Mouse (Mus musculus) megakaryocyte, adult 5-6 weeks (primary cell): Measurements from ENCODE around the gene Itih5. TPM values are rescaled to one million over a fixed set of nuclear protein-coding genes. Genes with fewer than 3 reads are reported as not detected.

Experiments used
- ATAC-seq: 2 replicates; pipeline ENCODE4 v1.8.0; 2016; ENCODE audit warnings: mild to moderate bottlenecking, inconsistent platforms; ENCODE audit not compliant: poor library complexity, severe bottlenecking
- total RNA-seq, 2 experiments: library from RNA; stranded (forward) in 1 of 2; stranded (reverse) in 1 of 2; fragments of 153-499, 151-499 nt in 1 of 2; fragments of 221-1000, 200-1000 nt in 1 of 2; gene quantifications; 2 replicates each; pipeline versions ENCODE4 v1.2.3 to v1.2.4; 2015 to 2017

Gene Itih5
- total RNA-seq (2015) (1.5 and 2.1 TPM in 2 replicates), total RNA-seq (2017) (2.2 and 3.5 TPM in 2 replicates)

DNA sequence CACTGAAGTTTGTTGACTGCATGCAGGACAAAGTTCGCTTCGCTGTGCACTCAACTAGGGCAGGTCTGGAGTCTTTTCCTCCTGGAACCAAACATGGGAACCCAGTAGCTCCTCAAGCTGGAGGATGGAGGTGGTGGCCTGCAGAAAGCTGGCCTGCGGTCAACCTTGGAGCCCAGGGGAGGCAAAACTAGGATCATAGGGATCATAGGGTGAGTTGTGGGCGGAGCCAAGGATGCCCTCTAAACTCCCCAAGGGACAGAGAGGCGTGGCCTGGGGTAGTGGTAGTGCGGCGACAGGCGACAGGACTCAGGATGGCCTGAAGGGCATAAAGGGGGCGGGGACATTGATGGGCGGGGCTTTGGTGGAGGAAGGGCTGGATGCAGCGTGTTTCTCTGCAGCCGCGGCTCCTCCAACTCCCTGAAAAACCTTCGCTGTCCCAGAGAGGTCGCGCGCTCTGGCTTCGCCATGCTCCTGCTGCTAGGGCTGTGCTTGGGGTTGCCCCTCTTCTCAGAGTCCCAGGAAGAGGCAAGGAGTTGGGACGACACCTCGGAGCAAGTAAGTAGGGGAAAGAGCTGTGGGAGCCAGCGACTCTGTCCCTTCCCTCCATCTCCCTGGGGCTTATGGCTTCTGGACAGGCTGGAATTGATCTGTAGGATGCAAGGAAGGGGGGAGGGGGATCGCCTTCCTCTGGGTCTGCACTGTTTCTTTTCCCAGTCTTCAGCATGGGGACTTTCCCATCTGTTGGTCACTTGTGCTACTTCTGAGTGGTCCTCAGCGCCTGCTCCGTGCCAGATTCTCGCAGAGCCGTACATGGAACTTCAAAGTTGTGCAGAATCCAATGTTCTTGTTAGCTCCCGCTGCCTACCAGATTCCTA lies at the start of gene Itih5:
Gene Itih5 (plus strand): TSS at position 371 of the 875 bp plus-strand sequence.
- ATAC-seq, result peak; percentile 92

DNA sequence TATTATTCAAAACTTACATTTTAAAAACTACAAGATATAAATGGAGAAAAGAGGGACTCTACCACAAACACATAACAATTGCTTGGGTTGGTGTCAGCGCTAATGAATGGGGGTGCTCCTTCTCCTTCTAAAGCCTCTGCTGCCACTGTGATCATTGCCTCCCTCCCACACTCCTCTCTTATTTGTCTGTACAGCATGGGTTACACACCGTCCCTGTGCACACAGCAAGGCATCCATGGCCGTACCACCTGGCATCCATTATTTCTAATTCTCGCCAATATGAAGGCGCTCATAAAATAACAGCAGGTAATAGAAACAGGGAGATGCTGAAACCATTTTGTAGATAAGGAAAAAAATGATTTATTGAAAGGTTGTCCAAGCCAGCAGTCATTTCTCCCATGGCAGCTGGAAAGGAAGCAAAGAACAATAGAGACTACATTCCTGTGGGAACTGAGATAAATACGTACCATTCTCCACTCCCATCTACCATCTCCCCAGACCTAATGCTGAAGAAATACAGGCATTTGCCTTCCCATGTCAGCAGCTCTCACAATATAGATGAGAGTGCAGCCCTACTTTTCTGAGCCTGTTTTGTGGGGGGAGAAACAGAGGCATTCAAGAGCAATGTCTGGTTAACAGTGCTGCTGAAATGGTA lies 44.7 kb upstream of the Itih5 start:
- no peak for ATAC-seq

DNA sequence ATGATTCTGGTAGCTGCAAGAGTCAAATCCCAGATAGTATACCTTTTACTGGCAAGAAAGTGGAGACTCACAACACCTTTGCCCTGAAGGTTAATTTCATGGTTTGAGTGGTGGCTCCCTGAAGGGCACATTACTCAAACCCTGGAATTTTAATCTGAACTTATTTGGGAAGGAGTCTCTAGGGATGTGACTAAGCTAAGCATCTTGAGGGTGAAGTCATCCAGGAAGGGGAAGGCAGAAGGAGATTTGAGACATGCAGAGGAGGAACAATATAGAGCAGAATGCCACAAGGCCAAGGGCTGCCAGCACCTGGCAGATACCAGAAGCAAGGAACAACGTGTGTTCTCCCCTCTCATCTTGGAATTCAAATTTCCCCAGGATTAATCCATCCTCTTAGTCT lies 34.6 kb upstream of the Itih5 start:
- ATAC-seq, result no peak

DNA sequence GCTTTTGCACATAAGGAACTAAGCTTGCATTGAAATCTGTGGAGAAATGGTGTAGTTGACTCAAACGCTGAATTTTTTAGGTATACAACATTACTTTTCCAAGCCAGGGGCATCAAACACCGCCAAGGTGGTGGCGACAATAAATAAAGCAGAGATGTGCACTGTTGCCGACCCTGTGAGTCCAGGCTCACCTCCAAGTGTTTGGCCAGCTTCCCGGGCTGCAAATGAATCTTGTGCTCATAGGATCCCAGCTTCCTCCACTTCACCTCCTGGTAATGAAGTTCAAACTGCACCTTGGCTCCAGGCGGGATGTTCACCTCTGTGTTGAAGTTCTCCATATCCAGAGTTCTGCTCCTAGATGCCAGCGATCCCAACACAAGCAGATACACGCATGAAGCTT lies 34.1 kb upstream of the Itih5 start:
- no peak for ATAC-seq

DNA sequence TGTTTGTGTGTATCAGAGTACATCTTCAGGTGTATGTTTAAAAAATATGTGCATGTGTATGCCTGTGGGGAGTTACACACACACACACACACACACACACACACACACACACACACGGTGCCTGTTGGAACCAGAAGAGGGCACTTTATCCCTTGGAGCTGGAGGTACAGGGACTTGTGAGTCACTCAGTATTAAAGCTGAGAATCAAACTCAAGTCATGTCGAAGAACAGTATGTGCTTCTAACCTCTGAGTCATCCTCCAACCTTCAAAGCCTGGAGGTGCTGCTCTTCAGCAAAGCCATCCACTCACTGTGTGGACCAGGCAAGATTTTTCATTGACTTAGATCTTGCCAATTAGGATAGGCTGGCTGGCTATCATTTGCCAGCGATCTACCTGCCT lies 31.5 kb upstream of the Itih5 start:
- no peak for ATAC-seq

DNA sequence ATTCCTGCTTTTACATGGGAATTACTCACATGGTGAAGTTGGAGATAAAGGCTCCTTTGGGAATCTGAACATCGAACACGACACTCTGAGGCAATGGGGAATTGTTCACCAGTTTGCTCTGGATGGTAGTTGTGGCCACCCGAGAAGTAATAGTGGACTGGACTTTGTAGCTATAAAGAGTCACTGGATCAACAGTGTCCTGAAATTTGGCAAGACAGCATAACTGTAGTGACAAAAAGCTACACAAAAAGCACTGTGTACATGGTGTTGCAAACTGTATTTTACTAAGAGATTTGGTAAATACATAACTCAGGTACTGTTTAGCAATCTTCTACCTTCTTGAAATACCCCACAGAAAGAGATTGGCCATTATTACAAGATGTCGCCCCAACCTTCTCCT lies 27.2 kb upstream of the Itih5 start:
- no peak for ATAC-seq

DNA sequence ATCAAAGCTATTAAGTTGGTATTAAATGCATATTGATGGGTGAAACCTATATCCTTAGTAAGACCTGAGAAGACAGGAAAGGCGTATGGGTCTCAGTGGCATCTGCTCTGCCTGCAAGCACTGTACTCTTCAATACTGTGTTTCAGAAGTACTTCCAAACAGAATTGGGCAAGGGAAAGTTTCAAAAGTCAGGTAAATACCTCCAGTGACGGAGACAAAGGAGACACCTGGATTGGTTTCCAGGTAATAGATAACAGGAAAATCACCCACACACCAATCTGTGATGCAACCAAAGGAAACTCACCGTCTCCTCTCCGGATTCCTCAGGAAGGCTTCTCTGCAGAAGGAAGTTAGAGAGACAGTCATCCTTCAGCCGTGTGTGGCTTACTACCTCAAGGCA lies 25.9 kb upstream of the Itih5 start:
- no peak for ATAC-seq

DNA sequence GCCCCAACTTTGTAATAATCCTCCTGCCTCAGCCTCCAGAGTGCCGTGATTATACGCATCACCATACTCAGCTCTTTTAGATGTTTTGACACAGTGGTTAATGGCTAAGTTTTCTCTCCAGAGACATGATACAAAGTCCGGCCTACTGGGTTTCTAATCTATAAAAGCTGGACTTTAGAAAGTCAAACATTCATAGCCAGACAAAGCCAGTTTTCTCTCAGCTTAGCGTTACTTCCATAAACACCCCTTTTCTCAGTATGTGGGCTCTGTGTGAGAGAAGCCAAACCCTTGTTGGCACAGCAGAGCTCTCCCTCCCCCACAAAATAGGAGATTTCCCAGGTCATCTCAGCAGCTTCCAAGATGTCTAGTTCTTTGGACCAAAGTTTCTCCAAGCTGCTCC lies 24.8 kb upstream of the Itih5 start:
- ATAC-seq, result no peak

DNA sequence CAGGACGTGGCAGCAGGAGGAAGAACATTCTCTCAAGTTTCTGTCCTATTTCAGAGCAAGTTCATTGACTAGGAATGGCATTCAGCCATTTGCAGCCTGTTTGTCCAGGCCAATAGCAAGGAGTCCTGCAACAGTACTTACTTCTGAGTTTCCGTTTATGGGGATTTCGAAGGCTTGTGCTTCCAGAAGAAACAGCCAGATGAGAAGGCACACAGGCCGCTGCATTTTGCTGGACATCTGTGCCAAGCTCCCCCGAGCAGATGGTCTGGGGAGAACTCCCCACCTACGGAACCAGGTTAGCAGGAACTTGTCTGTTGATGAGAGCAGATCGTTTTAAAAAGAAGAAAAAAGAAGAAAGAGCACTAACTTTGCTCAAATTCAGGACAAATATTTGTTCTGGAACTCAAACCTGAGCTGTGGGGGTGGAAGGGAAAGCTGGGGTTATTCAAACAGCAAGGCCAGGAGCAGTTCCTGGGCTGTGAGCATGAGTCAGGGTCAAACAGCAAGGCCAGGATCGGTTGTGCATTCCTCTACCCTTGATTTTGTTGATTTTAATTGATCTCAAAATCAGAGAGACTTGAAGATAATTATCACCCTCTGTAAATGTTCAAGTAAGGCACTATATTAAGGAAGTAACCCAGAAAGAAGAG lies 22.9 kb upstream of the Itih5 start:
- ATAC-seq, result no peak

DNA sequence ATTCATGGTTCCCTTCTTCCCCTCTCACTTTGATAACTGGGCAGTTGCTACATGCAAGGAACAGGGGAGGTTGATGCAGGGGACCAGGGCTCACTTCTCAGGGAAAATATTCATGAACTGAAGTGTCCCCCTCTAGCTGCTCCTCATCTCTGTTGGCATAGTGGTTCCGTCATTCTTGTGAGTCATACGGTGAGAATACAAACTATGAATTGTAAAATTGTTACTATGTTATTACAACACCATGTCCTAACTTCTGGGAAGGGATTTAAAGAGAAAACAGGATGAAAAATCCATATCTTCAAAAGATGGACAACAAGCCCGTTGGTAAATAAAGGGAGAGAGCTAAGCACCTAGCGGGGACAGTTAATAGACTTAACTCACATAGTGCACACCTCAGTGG lies 22.1 kb upstream of the Itih5 start, which contains the start of gene Itih2:
Gene Itih2 (minus strand): TSS at position 101 of the 400 bp plus-strand sequence.
- no peak for ATAC-seq

DNA sequence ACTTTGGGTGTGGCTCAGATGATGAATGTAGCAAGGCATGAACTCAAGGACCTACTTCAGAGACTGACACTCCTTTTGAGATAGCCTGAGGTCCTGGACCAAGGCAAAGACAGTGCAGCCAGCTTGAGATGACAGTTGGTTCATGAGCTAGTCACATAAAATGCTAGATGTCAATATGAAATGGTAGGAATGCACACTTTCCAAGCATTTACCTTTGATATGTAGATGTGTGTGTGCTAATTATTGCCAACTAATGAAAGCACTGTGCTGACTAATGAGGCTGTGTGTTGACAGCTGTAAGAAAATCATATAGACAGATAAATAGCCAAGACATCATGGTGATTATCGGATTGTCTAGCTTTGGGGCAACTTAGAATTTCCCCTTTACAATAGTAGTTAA lies 21.2 kb upstream of the Itih5 start:
- ATAC-seq, result no peak

DNA sequence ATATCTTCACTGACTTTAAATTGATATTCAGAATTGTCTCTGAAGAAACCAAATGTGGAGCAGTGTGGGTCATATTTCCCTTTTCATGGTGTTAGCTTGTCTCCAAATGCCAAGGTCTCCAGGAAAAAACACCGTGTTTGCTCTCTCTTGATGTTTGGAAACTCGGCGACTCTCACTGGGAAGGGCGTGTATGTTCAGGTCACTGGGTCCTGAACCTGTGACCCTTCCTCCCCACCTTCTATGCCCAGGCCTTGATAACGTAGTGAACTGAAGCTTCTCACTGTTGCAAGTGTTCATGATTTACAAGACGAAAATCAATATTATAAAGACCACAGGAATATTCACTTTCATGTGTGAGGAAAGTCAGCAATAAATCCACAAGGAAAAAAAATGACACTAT lies 19.4 kb upstream of the Itih5 start:
- no peak for ATAC-seq

DNA sequence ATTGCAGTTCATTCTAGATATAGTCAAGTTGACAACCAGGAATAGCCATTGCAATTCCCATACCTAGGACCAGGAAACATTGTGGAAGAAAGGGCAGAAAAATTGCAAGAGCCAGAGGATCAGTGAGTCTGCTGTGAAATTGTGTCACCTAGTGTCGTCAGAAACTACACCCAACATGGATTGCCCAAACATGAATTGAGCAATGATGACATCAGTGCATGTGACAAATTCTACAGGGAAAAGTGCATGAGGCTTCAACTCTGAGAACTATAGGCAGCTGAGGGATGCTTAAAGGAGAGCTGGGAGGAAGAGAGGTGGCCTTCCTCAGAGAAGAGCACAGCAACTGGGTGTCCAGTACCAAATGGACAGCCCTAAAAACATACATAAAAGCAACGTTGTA lies 16.1 kb upstream of the Itih5 start:
- peak; percentile 82 for ATAC-seq

DNA sequence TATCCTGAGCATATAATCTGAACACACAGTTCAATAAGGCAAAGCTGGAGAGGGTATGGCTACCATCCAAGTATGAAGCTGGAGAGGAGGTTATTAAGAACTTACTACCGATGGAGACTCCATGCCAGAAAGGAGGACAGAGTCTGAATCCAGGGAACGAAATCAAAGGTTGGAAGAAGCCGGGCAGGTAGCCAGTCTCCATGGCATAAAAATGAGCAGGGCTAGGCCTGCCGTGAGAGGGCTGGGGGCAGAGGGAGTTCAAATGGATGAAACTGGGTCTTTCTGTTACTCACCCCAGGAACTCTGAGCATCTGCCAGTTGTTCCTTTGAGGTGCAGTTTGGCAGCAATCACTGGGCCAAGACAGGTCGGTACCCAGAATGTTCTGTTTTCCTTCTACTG lies 12.9 kb upstream of the Itih5 start:
- no peak for ATAC-seq

DNA sequence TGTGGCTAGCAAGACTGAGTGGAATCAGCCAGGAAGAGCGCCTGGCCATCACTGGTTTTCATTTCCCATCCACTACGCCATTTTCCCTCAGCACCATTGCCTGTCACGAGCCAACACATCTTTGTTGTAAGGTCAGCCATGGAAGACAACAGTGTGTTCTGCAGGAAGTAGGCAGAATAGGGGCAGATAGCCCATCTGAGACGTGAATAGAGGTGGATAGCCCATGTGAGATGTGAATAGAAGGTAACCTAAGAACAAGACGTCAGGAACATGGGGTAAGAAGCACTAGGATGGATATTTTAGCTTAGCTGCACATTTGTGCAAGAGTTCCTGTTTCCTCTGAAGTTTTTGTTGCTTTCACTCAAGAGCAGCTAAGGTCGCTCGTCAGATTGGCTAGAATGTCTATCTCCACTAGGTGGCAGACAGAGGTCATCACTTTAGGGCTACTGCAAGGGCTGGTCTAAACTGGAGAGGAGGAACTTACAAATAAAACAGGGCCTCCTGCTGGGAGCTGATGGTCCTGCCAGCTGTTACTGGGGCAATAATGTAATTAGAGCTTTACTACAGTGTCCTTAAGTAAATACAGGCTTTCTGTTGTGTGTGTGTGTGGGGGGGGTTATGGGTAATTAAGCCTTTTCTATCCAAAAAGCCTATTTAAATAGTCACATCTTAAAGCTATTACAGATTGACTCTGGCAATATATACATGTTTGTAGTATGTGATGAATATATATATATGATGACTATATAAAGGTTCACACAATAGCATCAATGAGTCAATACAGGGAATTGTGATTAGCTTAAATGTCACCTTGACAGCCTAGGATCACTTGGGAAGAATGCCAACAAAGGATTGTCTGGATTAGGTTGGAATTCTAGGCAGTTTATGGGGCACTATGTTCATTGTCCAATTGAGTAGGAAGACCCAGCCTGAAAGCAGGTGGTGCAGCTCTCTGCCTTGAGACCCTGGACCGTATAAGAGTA lies 10.6 kb upstream of the Itih5 start:
- peak; percentile 99 for ATAC-seq

DNA sequence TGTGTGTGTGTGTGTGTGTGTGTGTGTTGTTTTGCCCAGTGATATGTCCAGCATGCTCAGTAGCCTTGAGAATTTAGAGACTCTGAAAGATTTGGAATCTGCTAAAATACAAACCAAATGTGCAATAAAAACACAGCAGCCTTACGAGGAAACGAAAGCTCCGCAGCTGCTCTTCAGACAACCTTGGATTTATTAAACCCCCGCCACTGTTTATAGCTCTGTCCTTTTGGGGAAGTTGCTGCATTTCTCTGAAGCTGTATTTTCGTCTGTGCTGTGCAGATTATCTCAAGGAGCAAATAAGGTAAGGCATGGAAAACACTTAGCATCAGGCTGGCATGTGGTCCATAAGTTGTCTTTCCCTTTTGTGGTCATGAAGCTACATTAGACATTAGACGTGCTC lies 7.9 kb upstream of the Itih5 start:
- ATAC-seq, result 0 out of 2 replicates have a peak, but pooled peaks have one; percentile 19

DNA sequence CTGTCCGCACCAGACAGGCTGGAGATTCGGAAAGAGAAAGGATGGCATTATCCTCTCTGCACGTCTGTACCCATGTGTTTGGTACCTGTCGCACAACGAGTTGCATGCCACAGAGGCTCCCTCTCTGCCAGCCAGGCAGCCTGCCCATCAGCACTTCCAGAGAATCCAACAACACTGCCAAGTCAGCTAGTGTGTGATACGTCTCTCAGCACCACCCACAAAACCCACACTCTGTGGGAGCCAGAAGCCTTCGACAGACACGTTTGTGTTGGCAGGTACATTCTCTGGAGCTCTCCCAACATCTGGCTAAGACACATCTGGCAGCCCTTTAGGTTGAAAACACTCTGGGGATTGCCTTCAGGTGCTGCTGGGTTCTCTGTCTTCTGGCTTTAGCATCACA lies 6.2 kb upstream of the Itih5 start:
- no peak for ATAC-seq

DNA sequence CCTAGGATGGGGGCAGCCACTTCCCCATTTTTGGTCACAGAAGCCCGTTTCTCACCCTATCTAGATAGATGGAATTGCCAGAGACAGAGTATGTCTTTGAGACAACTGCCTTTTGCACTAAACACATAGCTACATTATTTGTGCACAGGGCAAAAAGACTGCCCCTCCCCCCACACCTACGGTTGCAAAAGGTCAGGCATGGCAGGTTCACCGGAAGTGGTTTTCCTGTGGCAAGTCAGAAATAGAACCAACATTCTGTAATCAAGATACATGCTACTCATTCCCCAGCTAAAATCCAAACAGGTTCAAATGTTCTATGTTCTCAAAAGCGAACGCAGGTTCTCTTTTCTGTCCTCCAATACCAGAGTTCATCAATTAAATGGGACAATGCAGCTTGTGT lies 781 bp upstream of the Itih5 start:
- peak; percentile 62 for ATAC-seq

DNA sequence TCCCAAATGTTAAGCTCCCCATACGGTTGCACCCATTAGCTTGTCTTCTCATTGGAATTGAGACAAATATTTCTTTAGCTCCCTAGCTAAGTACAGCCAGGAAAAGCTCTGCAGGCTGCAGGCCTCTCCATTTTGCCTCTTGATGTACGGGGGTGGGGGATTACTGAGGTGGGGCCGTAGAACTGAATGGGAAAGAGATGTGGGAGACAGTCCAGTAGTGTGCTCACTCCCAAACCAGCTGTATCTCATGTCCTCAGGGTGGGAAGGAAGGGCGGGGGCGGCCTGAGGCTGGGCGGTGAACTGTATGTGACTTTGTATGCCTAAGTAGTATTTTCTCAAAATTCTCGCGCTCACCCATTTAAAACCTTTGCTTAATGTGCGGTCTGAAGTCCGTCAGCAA lies 3.8 kb downstream of the Itih5 start:
- no peak for ATAC-seq

DNA sequence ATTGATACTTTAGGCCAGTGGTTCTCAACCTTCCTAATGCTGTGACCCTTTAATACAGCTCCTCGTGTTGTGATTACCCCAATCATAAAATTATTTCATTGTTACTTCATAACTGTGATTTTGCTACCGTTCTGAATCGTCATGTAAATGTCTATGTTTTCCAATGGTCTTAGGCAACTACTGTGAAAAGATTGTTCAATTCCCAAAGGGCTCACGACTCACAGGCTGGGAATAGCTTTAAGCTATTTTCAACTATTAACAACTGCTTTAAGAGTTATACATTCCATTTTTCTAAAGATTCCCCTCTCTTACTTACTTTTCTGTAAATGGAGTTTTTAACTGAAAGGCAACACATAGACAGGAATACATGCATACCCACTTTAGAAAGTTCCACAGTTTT lies 8.6 kb downstream of the Itih5 start:
- ATAC-seq, result no peak

DNA sequence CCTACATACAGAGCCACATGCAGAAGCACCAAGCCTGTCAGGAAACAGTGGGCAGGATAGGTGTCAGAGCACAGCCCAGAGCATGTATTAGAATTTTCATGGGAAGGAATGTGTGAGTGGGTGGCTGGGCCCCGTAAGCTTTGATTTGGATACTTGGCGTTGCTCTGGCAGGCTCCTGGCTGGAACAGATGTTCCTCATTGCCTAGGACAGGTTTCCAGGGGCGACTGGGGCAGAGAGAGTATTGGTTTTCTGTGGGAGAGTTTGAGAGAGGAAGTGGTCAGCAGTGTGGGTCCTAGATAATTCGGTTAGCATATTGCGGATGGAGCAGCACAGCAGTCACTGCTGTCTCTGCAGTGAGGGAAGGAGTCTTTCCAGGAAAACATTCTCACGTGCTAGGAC lies 13.3 kb downstream of the Itih5 start:
- peak; percentile 90 for ATAC-seq
